Mouse (Mus musculus) hindbrain, embryonic 11.5 days (tissue): ENCODE results near the gene Gm5460. TPM values are rescaled to one million over a fixed set of nuclear protein-coding genes. Genes with fewer than 3 reads are reported as not detected.

Experiments
- ATAC-seq: fragments of 200-750 bp; cut with Nextera tagmentation; 2 replicates; pipeline ENCODE4 v1.8.0; 2017; ENCODE audit warnings: mild to moderate bottlenecking, moderate TSS enrichment, moderate library complexity; ENCODE audit not compliant: low FRiP score
- DNase-seq: peaks from one replicate; pipeline ENCODE4 v3.0.0-alpha.2; 2015; ENCODE audit warnings: low spot score
- H3K27ac ChIP-seq: fragments of 300-500 bp; sonication (generic); 2 replicates; pipeline ENCODE4 v1.5.1; 2014; ENCODE audit warnings: mild to moderate bottlenecking, low read depth, low read length
- H3K27me3 ChIP-seq: fragments of 300-500 bp; sonication (generic); 2 replicates; pipeline ENCODE4 v1.6.1; 2014; ENCODE audit warnings: mild to moderate bottlenecking, low read length, moderate library complexity, mixed read lengths; ENCODE audit not compliant: control insufficient read depth, insufficient read depth
- H3K36me3 ChIP-seq: fragments of 300-500 bp; sonication (generic); 2 replicates; pipeline ENCODE4 v1.6.1; 2014; ENCODE audit warnings: mild to moderate bottlenecking, low read length, moderate library complexity, mixed read lengths; ENCODE audit not compliant: control insufficient read depth, insufficient read depth
- H3K4me1 ChIP-seq: fragments of 300-500 bp; sonication (generic); replicated peaks from 2 replicates; pipeline ENCODE4 v1.6.1; 2014; ENCODE audit warnings: low read length, mixed read lengths; ENCODE audit not compliant: control insufficient read depth, insufficient read depth
- H3K4me2 ChIP-seq: fragments of 300-500 bp; sonication (generic); replicated peaks from 2 replicates; pipeline ENCODE4 v1.6.1; 2014; ENCODE audit warnings: mild to moderate bottlenecking, low read depth, low read length
- H3K4me3 ChIP-seq: fragments of 300-500 bp; sonication (generic); 2 replicates; pipeline ENCODE4 v1.5.1; 2014; ENCODE audit warnings: low read depth, low read length
- H3K9ac ChIP-seq: fragments of 300-500 bp; sonication (generic); 2 replicates; pipeline ENCODE4 v1.6.1; 2014; ENCODE audit warnings: low read depth, low read length
- H3K9me3 ChIP-seq: fragments of 300-500 bp; sonication (generic); 2 replicates; pipeline ENCODE4 v1.6.1; 2016; ENCODE audit warnings: low read length; ENCODE audit not compliant: control insufficient read depth
- WGBS: fragments of 180-500 bp; shearing (Covaris S2); extraction: QIAGEN DNeasy Blood & Tissue Kit; methylation state at CpG from one replicate; pipeline ENCODE4 v1.1.7; 2014; 5-methylcytosine and 5-hydroxymethylcytosine counted together
- polyA plus RNA-seq: library from polyadenylated mRNA; unstranded; fragments of >200 nt; fragmentation: Nextera tagmentation; extraction: Ambion mirVana; gene quantifications from 2 replicates; pipeline ENCODE4 v1.2.1, GENCODE M21; 2014

Gm5460 gene
- polyA plus RNA-seq, 1 experiment from 2014 or later: not detected

DNA sequence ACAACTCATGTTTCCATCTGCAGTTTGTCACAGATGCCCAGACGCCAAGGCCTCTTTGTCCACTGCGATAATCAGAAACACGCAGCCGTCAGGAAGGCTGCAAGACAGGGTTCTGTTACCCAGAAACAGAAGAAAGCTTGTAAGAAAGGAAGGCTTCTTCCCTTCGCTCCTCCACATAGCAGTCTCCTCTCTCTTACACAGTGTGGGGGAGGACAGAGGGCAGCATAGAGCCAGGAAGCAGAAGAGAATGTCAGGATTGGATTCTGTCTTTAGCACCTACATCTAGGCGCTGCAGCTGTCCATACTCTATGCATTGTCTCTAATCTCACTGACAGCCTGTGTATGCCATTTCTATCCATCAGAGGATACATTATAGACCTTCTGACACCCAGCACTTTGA is 19.1 kb upstream of the Gm5460 start:
- H3K4me2 ChIP-seq: no peak overlapping the region
- ATAC-seq (no peak), DNase-seq (no peak)
- H3K9me3 ChIP-seq: no peaks in the 10 kb centered on the region
- 76% methylated on average over 6 of the region's 6 CpGs for WGBS
- no peak overlapping the region for H3K9ac ChIP-seq
- no peak overlapping the region for H3K4me3 ChIP-seq
- no peaks in the 10 kb centered on the region for H3K36me3 ChIP-seq
- H3K27ac ChIP-seq: no peak overlapping the region
- no peaks in the 10 kb centered on the region for H3K4me1 ChIP-seq
- H3K27me3 ChIP-seq: no peaks in the 10 kb centered on the region

DNA sequence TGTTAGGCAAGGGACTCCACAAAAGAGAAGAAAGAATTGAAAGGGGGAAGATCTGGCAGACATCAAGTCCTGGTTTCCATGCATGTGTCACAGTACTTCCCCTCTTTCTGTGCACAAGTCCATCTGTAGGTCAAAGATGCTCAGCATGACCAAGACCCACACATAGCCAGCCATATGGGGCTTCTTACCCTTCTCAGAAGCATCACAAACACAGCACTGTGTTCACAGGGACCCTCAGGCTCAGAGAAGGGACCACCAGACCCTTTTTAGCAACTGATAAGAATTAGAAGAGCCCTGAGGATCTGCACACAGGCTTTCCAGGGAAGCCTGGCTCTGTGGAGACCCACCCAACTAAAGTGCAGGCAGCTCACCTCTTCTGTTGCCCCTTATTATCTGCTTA is 16.5 kb upstream of the Gm5460 start:
- no peak overlapping the region for H3K9ac ChIP-seq
- no peaks in the 10 kb centered on the region for H3K4me1 ChIP-seq
- no peak overlapping the region for H3K4me2 ChIP-seq
- no peak for DNase-seq
- no peaks in the 10 kb centered on the region for H3K27me3 ChIP-seq
- ATAC-seq: no peak
- H3K27ac ChIP-seq: no peak overlapping the region
- no peak overlapping the region for H3K4me3 ChIP-seq
- H3K36me3 ChIP-seq: no peaks in the 10 kb centered on the region
- no peaks in the 10 kb centered on the region for H3K9me3 ChIP-seq

DNA sequence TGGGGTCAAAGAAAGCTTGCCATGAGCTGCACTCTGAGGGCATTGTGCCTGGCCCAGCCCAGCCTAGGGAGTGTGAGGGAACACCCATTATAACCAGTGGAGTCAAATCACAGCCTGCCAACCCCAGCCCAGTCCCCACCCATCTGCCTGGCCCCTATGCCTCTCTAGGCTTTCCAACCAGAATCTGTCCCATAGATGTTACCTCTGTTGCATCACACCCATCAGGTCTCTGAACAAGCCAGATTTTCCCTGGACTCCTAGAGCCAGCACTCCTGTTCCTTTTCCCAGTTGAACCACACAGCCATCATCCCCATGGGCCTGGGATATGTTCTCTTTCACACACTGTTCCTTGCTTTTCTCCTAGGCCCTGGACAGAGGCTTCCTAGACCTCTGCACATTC is 15.1 kb upstream of the Gm5460 start:
- no peaks in the 10 kb centered on the region for H3K27me3 ChIP-seq
- H3K36me3 ChIP-seq: no peaks in the 10 kb centered on the region
- ATAC-seq (no peak), DNase-seq (no peak)
- no peak overlapping the region for H3K27ac ChIP-seq
- H3K4me2 ChIP-seq: no peak overlapping the region
- H3K9me3 ChIP-seq: no peaks in the 10 kb centered on the region
- no peak overlapping the region for H3K9ac ChIP-seq
- H3K4me1 ChIP-seq: no peaks in the 10 kb centered on the region
- no peak overlapping the region for H3K4me3 ChIP-seq

DNA sequence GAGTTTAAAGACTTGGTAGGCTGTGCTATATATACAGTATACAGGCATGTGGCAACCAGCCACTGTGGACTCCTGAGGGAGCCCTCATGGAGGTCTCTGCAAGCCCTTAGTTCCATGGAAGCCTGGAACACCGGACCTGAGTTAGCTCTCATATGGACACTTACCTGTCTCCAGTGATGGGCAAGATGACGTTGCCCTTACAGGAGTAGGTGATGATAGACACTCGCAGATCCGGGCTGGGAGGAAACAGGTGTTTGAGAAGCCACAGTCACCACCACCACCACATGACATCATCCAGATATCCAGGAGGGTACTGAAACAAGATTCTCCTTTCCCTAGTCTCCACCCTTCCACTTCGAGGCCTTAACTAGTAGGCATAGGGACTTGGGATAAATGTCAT is 14.2 kb upstream of the Gm5460 start:
- ATAC-seq: no peak
- H3K27ac ChIP-seq: no peak overlapping the region
- no peaks in the 10 kb centered on the region for H3K4me1 ChIP-seq
- H3K36me3 ChIP-seq: no peaks in the 10 kb centered on the region
- H3K4me3 ChIP-seq: no peak overlapping the region
- WGBS: 89% methylated on average over 5 of the region's 5 CpGs
- H3K27me3 ChIP-seq: no peaks in the 10 kb centered on the region
- no peaks in the 10 kb centered on the region for H3K9me3 ChIP-seq
- H3K4me2 ChIP-seq: no peak overlapping the region
- H3K9ac ChIP-seq: no peak overlapping the region
- DNase-seq: no peak

- WGBS: 88% methylated on average over 3 of the region's 3 CpGs
These were observed 1.5 kb upstream of the Gm5460 start, which contains the start of gene Gm30083 for GRCm38 (mm10) chr14:34015063-34015462. Gene Gm30083 (minus strand): TSS chr14:34015182.

DNA sequence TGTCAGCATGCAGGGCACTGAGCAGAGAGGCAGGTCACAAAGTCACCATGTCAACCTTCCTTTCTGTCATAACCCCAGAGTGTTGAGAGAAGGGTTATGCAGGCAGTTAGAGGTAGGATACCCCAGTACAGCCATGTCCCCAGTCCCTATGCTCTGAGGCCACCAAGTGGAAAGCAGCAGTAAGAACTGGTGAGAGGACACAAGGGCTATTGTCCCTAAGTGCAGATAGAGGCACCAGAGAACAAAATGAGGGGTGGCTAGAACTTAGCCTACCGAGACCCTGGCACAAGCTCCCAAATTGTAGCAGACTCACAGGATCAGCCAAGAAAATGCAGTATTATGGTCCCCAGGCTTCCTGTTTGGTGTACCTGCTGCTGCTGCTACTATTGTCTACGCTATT is 380 bp downstream of the Gm5460 start:
- no peak overlapping the region for H3K9ac ChIP-seq
- no peaks in the 10 kb centered on the region for H3K9me3 ChIP-seq
- H3K4me2 ChIP-seq: no peak overlapping the region
- DNase-seq (no peak), ATAC-seq (no peak)
- H3K27me3 ChIP-seq: no peaks in the 10 kb centered on the region
- no peak overlapping the region for H3K27ac ChIP-seq
- H3K4me1 ChIP-seq: no peaks in the 10 kb centered on the region
- no peak overlapping the region for H3K4me3 ChIP-seq
- WGBS: 90% methylated on average over 2 of the region's 2 CpGs
- no peaks in the 10 kb centered on the region for H3K36me3 ChIP-seq

More at GRCm38 (mm10) chr14:34015063-34015462, 1.5 kb upstream of the Gm5460 start, which contains the start of gene Gm30083:
- no peak within 1 kb of the TSS for H3K4me3 ChIP-seq
- H3K27ac ChIP-seq: no peak within 1 kb of the TSS
- no peaks in the 10 kb centered on the region for H3K27me3 ChIP-seq
- no peaks in the 10 kb centered on the region for H3K9me3 ChIP-seq
- DNase-seq (no peak), ATAC-seq (no peak)
- no peaks in the 10 kb centered on the region for H3K36me3 ChIP-seq
- H3K4me2 ChIP-seq: no peak within 1 kb of the TSS
- H3K9ac ChIP-seq: no peak within 1 kb of the TSS
- H3K4me1 ChIP-seq: no peaks in the 10 kb centered on the region

DNA sequence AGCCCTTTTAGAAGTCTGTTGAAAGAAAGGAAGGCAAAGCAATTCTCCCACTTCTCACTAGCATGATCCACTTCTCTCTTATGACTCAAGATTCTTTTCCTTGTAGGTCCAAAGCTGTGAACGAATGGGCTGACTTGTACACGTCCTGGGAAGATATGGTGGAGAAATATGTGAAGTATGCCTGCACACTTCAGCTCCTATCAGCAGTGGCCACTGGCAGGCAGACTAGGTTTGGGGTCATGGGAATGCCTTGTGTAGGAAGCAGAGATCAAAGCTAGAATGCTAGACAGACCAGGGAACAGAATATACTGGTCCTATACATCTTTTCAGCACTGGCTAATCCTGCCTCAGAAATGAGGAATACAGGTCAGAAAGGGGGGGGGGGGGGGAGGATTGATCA is 10.2 kb downstream of the Gm5460 start:
- no peaks in the 10 kb centered on the region for H3K4me1 ChIP-seq
- 76% methylated on average over 2 of the region's 2 CpGs for WGBS
- no peak for ATAC-seq
- no peak overlapping the region for H3K9ac ChIP-seq
- H3K4me2 ChIP-seq: no peak overlapping the region
- no peaks in the 10 kb centered on the region for H3K9me3 ChIP-seq
- H3K4me3 ChIP-seq: no peak overlapping the region
- H3K27me3 ChIP-seq: no peaks in the 10 kb centered on the region
- DNase-seq: no peak
- no peaks in the 10 kb centered on the region for H3K36me3 ChIP-seq
- H3K27ac ChIP-seq: no peak overlapping the region

DNA sequence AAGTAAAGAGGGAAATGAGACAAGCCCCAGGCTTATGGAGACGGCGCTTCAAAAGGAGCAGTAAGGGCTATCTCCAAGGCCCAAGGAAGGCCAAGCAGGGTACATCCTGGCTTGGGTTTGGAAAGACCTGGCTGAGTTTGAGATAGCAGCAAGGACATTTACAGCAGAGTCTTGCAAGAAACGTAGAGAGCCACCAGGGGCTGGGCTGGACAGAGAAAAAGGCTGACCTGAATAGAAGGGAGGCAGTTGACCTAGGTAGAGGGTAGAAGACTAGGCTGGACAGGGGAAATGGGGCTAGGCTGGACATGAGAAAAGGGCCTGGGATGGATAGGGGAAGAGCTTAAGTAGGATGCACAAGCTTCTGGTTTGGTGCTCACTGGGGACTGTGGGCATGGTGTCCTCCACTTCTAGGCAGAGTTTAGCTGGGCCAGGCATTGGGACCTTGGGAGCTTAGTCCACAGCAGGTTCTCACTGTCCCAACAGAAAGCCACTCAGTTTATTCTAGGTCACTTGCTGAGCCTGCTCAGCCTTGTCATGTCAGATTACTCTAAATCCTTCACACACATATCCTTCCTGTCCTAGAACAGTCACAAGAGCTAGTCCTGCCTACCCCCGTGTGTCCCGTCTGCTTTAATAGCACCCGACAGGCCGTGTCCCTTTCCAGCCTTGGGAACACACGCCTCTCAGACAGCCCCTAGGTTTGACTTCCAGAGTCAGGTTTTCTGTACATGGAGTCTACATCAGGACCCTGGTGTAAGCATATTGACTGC is 17.5 kb downstream of the Gm5460 start:
- no peak overlapping the region for H3K4me2 ChIP-seq
- H3K4me1 ChIP-seq: no peaks in the 10 kb centered on the region
- no peak overlapping the region for H3K9ac ChIP-seq
- H3K27me3 ChIP-seq: no peaks in the 10 kb centered on the region
- no peak overlapping the region for H3K4me3 ChIP-seq
- DNase-seq (no peak), ATAC-seq (no peak)
- H3K9me3 ChIP-seq: no peaks in the 10 kb centered on the region
- H3K27ac ChIP-seq: no peak overlapping the region
- 85% methylated on average over 8 of the region's 8 CpGs for WGBS
- no peaks in the 10 kb centered on the region for H3K36me3 ChIP-seq

DNA sequence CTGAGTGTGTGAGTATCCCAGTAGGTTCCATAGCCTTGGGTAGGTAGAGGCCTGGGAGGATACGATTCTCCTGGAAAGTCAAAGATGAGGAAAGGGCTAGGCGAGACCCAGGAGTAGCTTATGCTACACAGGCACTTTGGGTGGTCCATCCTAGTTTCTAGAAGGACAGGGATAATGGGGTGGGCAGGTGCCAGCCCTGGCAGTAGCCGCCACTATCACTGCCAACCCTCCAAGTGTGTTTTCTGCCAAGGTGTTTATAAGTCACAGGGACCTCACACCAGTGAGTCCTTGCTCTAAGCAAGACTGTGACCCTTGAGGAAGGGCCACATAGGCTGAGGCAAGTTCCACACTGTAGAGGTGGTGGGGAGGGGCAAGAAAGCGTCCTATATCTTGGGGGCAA is 24.7 kb downstream of the Gm5460 start:
- DNase-seq (no peak), ATAC-seq (no peak)
- Histone ChIP-seq H3K4me1 (no peaks in the 10 kb centered on the region), H3K9me3 (no peaks in the 10 kb centered on the region), H3K4me3 (no peak overlapping the region), H3K36me3 (no peaks in the 10 kb centered on the region), H3K27ac (no peak overlapping the region), H3K4me2 (no peak overlapping the region), H3K9ac (no peak overlapping the region), H3K27me3 (no peaks in the 10 kb centered on the region)
- 79% methylated on average over 4 of the region's 4 CpGs for WGBS
